Mouse (Mus musculus) heart, embryonic 13.5 days (tissue): ENCODE data around the gene Pard6b. TPM values are rescaled to one million over a fixed set of nuclear protein-coding genes. Genes with fewer than 3 reads are reported as not detected.
"Not testable (repeated sequence)": the region's sequence is repeated elsewhere in the genome, so short reads cannot be mapped to it uniquely, and the experiment has no call there.

Experiments
- ATAC-seq: fragments of 200-750 bp; cut with Nextera tagmentation; 2 replicates; pipeline ENCODE4 v1.8.0; 2017; ENCODE audit warnings: moderate TSS enrichment; ENCODE audit not compliant: insufficient number of reproducible peaks, low FRiP score, low TSS enrichment; ENCODE audit errors: extremely low read depth
- H3K27ac ChIP-seq: fragments of 300-500 bp; sonication (generic); replicated peaks from 2 replicates; pipeline ENCODE4 v1.5.1; 2015; ENCODE audit warnings: moderate library complexity, mild to moderate bottlenecking, inconsistent platforms
- H3K27me3 ChIP-seq: fragments of 300-500 bp; sonication (generic); replicated peaks from 2 replicates; pipeline ENCODE4 v1.6.1; 2015; ENCODE audit warnings: mild to moderate bottlenecking, inconsistent platforms
- H3K36me3 ChIP-seq: fragments of 300-500 bp; sonication (generic); 2 replicates; pipeline ENCODE4 v1.6.1; 2015; ENCODE audit warnings: mild to moderate bottlenecking, inconsistent platforms
- H3K4me1 ChIP-seq: fragments of 300-500 bp; sonication (generic); 2 replicates; pipeline ENCODE4 v1.6.1; 2015; ENCODE audit warnings: inconsistent platforms
- H3K4me2 ChIP-seq: fragments of 300-500 bp; sonication (generic); 2 replicates; pipeline ENCODE4 v1.6.1; 2015; ENCODE audit warnings: inconsistent platforms, mild to moderate bottlenecking, moderate library complexity
- H3K4me3 ChIP-seq: fragments of 300-500 bp; sonication (generic); 2 replicates; pipeline ENCODE4 v1.5.1; 2015; ENCODE audit warnings: moderate library complexity, mild to moderate bottlenecking, inconsistent platforms
- H3K9ac ChIP-seq: fragments of 300-500 bp; sonication (generic); 2 replicates; pipeline ENCODE4 v1.6.1; 2015; ENCODE audit warnings: inconsistent platforms, mild to moderate bottlenecking, moderate library complexity
- H3K9me3 ChIP-seq: fragments of 300-500 bp; sonication (generic); 2 replicates; pipeline ENCODE4 v1.6.1; 2016; ENCODE audit warnings: inconsistent platforms
- WGBS: fragments of 180-500 bp; shearing (Covaris S2); methylation state at CpG from one replicate; pipeline ENCODE4 v1.1.7; 2015; ENCODE audit warnings: mixed read lengths; 5-methylcytosine and 5-hydroxymethylcytosine counted together
- polyA plus RNA-seq: library from polyadenylated mRNA; unstranded; fragments of >200 nt; fragmentation: Nextera tagmentation; extraction: Ambion mirVana; gene quantifications from 2 replicates; pipeline ENCODE4 v1.2.1, GENCODE M21; 2015

Gene Pard6b
- polyA plus RNA-seq, 1 experiment from 2014 or later, result 7.3 TPM

GRCm38 (mm10) chr2:168101805-168102204 is 21.0 kb downstream of the Pard6b start:
- no peak overlapping the region for H3K9ac ChIP-seq
- peaks cover 12% of the 10 kb centered on the region for H3K4me1 ChIP-seq
- no peak overlapping the region for H3K4me3 ChIP-seq
- no peaks in the 10 kb centered on the region for H3K27me3 ChIP-seq
- ATAC-seq, result no peak
- H3K36me3 ChIP-seq, result peaks cover 21% of the 10 kb centered on the region
- H3K27ac ChIP-seq, result no peak overlapping the region
- no peaks in the 10 kb centered on the region for H3K9me3 ChIP-seq
- 80% methylated on average over 5 of the region's 5 CpGs for WGBS
- H3K4me2 ChIP-seq, result no peak overlapping the region

GRCm38 (mm10) chr2:168103341-168103740 is 22.5 kb downstream of the Pard6b start:
- no peak for ATAC-seq
- 92% methylated on average over 10 of the region's 10 CpGs for WGBS
- Histone ChIP-seq H3K9ac (no peak overlapping the region), H3K27me3 (no peaks in the 10 kb centered on the region), H3K36me3 (peaks cover 20% of the 10 kb centered on the region), H3K27ac (no peak overlapping the region), H3K4me3 (no peak overlapping the region), H3K4me1 (peaks cover 18% of the 10 kb centered on the region), H3K4me2 (no peak overlapping the region), H3K9me3 (no peaks in the 10 kb centered on the region)

DNA sequence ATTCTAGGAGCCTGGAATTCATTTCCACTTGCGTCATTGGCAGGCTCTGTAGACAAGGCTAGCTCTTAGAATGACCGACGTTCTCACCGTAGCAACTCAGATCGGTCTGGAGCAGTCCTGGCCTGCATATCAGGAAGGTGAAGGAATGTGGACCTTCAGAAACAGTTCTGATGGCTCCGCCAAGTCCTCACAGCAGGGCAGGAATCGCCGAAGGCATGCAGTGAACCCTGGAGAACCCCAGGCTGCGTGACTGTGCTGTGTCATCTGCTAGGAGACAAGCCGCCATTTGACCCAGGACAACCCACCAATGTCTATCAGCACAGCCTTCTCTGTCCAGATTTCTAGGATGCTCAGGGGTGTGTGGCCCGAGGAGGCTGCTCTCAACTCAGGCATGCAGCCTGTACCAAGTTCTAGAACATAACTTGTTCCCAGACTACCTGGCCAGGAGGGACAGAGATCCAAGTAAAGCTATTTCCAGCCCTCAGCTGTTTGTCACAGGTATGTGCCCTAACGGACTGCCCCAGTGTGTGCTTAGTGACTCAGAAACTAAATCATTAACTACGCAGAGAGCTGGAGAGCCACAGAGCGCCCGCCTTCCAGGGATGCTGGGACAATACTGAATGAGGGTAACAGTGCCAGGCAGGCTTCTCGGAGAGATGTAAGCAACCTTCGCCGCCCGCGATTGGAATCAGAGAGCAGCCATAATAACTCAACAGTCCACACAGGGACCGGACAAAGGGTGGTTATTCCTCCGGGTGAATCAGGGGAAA is 23.8 kb downstream of the Pard6b start:
- ATAC-seq, result no peak
- H3K9me3 ChIP-seq, result no peaks in the 10 kb centered on the region
- H3K27me3 ChIP-seq, result no peaks in the 10 kb centered on the region
- peaks cover 8% of the 10 kb centered on the region for H3K36me3 ChIP-seq
- no peak overlapping the region for H3K4me3 ChIP-seq
- 74% methylated on average over 22 of the region's 22 CpGs for WGBS
- peaks cover 18% of the 10 kb centered on the region for H3K4me1 ChIP-seq
- H3K27ac ChIP-seq, result no peak overlapping the region
- no peak overlapping the region for H3K9ac ChIP-seq
- H3K4me2 ChIP-seq, result no peak overlapping the region

DNA sequence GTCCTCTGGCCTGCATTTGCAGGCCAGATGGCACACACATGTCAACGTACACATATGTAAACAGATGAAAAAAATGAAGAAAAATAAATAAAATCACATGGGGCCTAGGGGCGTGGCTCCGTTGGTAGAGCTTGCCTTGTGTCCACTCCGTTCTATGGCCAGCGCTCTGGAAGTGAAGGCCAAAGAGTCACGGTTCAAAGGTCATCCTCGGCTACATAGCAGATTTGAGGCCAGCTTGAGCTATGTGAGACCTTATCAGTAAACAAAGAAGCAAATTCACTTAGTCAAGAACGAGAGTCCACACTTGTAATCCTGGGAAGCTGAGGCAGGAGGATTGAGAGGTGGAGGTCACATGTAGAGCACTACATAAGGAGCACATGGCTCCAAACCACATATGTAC is 24.5 kb downstream of the Pard6b start:
- Histone ChIP-seq H3K4me3 (no peak overlapping the region), H3K9ac (no peak overlapping the region), H3K4me1 (peaks cover 18% of the 10 kb centered on the region), H3K27ac (no peak overlapping the region), H3K36me3 (peaks cover 1% of the 10 kb centered on the region; the same call in 1 of the 2 replicates), H3K27me3 (no peaks in the 10 kb centered on the region), H3K4me2 (no peak overlapping the region), H3K9me3 (no peaks in the 10 kb centered on the region)
- WGBS, result 74% methylated on average over 8 of the region's 8 CpGs
- no peak for ATAC-seq

GRCm38 (mm10) chr2:168106701-168107178 is 25.9 kb downstream of the Pard6b start:
- WGBS, result 38% methylated on average over 20 of the region's 20 CpGs
- ATAC-seq, result peak; percentile 47; the same call in 1 of the 2 replicates
- peak overlapping the region; percentile 28 for H3K4me3 ChIP-seq
- peak overlapping the region; percentile 65 for H3K4me2 ChIP-seq
- H3K27ac ChIP-seq, result peak overlapping the region; percentile 75
- no peaks in the 10 kb centered on the region for H3K36me3 ChIP-seq
- H3K27me3 ChIP-seq, result no peaks in the 10 kb centered on the region
- H3K4me1 ChIP-seq, result peaks cover 18% of the 10 kb centered on the region
- H3K9ac ChIP-seq, result peak overlapping the region; percentile 68
- H3K9me3 ChIP-seq, result no peaks in the 10 kb centered on the region

GRCm38 (mm10) chr2:168107356-168107755 is 26.6 kb downstream of the Pard6b start:
- H3K4me2 ChIP-seq, result peak overlapping the region; percentile 65
- 56% methylated on average over 15 of the region's 15 CpGs for WGBS
- H3K4me1 ChIP-seq, result peaks cover 18% of the 10 kb centered on the region
- no peak for ATAC-seq
- no peaks in the 10 kb centered on the region for H3K27me3 ChIP-seq
- peak overlapping the region; percentile 68 for H3K9ac ChIP-seq
- no peaks in the 10 kb centered on the region for H3K9me3 ChIP-seq
- H3K4me3 ChIP-seq, result no peak overlapping the region
- H3K36me3 ChIP-seq, result no peaks in the 10 kb centered on the region
- peak overlapping the region; percentile 75 for H3K27ac ChIP-seq

- H3K4me1 ChIP-seq, result peaks cover 18% of the 10 kb centered on the region
- not testable (repeated sequence) for H3K27me3 ChIP-seq, H3K4me2 ChIP-seq, H3K9ac ChIP-seq, H3K36me3 ChIP-seq, ATAC-seq, H3K4me3 ChIP-seq, H3K9me3 ChIP-seq, H3K27ac ChIP-seq
- 96% methylated on average over 6 of the region's 6 CpGs for WGBS
Measured at GRCm38 (mm10) chr2:168107901-168108300, 27.1 kb downstream of the Pard6b start.

DNA sequence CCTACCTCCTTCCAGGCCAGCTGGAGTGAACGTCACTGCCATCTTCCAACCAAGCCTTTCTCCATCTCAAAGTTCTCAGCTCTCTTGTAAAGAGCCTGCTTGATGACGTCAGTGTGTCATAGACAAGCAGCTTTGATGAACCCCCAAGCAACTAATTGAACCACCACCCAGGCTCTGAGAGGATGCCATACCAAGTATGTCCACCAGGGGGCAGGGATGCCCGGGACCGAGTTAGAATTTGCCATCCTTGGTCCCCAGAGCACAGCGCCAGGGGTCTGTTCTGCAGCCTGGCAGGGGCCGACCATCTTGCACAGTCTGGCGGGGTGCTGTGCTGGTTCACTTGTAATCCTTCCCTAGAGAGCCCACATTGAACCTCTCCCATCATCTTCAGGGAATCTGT is 31.1 kb downstream of the Pard6b start:
- Histone ChIP-seq H3K9ac (no peak overlapping the region), H3K27ac (no peak overlapping the region)
- 13% methylated on average over 7 of the region's 7 CpGs for WGBS

DNA sequence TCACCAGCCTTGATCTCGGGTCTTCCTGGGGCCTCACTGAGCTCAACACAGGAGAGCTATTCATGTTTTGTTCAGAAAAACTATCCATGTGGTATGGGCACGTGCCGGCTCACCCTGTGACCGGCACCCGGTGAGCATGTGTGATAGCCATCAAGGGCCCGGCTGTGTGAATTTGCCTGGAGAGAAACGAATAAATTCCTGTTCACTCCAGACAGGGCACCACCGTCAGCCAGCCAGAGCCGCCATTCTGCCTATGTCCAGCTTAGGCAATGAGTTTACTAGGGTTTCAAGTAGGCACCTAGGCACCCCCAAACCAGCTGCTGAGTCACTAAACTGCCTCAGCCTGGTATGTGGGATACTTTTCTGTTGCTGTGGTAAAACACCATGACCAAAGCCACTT is 32.5 kb downstream of the Pard6b start:
- ATAC-seq, result no peak
- H3K27me3 ChIP-seq, result peaks cover 11% of the 10 kb centered on the region; the same call in 1 of the 2 replicates
- H3K4me1 ChIP-seq, result peaks cover 27% of the 10 kb centered on the region
- H3K4me3 ChIP-seq, result no peak overlapping the region
- 84% methylated on average over 9 of the region's 9 CpGs for WGBS
- no peaks in the 10 kb centered on the region for H3K9me3 ChIP-seq
- H3K9ac ChIP-seq, result no peak overlapping the region
- H3K4me2 ChIP-seq, result no peak overlapping the region
- no peaks in the 10 kb centered on the region for H3K36me3 ChIP-seq
- no peak overlapping the region for H3K27ac ChIP-seq

More for the DNA sequence above, 31.1 kb downstream of the Pard6b start:
- ATAC-seq, result no peak
- Histone ChIP-seq H3K36me3 (no peaks in the 10 kb centered on the region), H3K4me3 (no peak overlapping the region), H3K4me1 (peaks cover 26% of the 10 kb centered on the region), H3K4me2 (no peak overlapping the region), H3K27me3 (0 out of 2 replicates have a peak, but pooled peaks cover 4% of the 10 kb centered on the region), H3K9me3 (no peaks in the 10 kb centered on the region)

GRCm38 (mm10) chr2:168113692-168114091 is 32.9 kb downstream of the Pard6b start:
- Histone ChIP-seq H3K4me2 (no peak overlapping the region), H3K9me3 (no peaks in the 10 kb centered on the region), H3K4me3 (no peak overlapping the region), H3K27me3 (peaks cover 14% of the 10 kb centered on the region; the same call in 1 of the 2 replicates), H3K9ac (no peak overlapping the region), H3K27ac (no peak overlapping the region), H3K4me1 (peaks cover 27% of the 10 kb centered on the region), H3K36me3 (no peaks in the 10 kb centered on the region)
- no peak for ATAC-seq
- WGBS, result 76% methylated on average over 5 of the region's 5 CpGs

DNA sequence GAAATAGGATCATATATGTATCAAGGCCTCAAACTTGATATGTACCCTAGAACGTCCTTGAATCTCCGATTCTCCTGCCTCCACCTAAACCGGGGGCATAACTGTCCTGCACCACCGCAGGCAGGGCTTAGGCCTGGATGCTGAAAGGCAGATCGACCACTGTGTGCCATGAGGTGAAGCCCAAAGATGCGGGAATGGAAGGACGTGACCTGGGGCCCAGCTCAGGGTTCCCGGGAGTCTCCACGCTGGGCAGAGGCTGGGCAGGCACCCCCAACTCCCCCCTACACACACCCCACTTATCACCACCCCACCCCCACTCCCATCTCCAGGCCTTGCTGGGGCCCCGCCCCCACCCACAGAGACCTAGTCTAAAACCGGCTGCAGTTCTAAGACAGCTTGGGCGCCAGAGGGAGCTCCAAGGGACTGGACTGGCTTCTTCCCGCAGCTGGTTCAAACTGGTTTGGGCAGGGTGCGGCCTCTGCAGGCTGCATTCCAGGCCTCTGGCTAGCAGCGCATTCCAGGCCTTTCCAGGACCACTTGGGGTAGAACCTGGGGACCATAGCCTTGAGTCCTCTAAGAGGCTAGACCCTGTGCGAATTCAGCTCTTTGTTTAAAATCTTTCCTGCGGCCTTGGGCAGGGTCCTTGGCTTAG is 34.0 kb downstream of the Pard6b start:
- Histone ChIP-seq H3K4me2 (peak overlapping the region; percentile 24; the same call in 1 of the 2 replicates), H3K4me1 (peaks cover 27% of the 10 kb centered on the region), H3K9me3 (no peaks in the 10 kb centered on the region), H3K4me3 (no peak overlapping the region), H3K27ac (peak overlapping the region; percentile 79), H3K9ac (peak overlapping the region; percentile 72), H3K36me3 (no peaks in the 10 kb centered on the region), H3K27me3 (peaks cover 14% of the 10 kb centered on the region; the same call in 1 of the 2 replicates)
- WGBS, result 16% methylated on average over 17 of the region's 17 CpGs
- peak; percentile 28; the same call in 1 of the 2 replicates for ATAC-seq
